Mouse (Mus musculus) liver, embryonic 13.5 days (tissue): ENCODE measurements around the gene Dnah7b. TPM values are rescaled to one million over a fixed set of nuclear protein-coding genes. Genes with fewer than 3 reads are reported as not detected.
"Not testable (repeated sequence)": the region's sequence is repeated elsewhere in the genome, so short reads cannot be mapped to it uniquely, and the experiment has no call there.

ENCODE experiments used
- ATAC-seq: fragments of 200-750 bp; cut with Nextera tagmentation; 2 replicates; pipeline ENCODE4 v1.8.0; 2017; ENCODE audit warnings: low read depth, mild to moderate bottlenecking, moderate number of reproducible peaks, moderate library complexity
- DNase-seq: peaks from one replicate; pipeline ENCODE4 v3.0.0; 2022
- H3K27ac ChIP-seq: fragments of 300-500 bp; sonication (generic); 2 replicates; pipeline ENCODE4 v1.5.1; 2015; ENCODE audit warnings: moderate library complexity, mild to moderate bottlenecking, inconsistent platforms
- H3K27me3 ChIP-seq: fragments of 300-500 bp; sonication (generic); 2 replicates; pipeline ENCODE4 v1.6.1; 2015; ENCODE audit warnings: mild to moderate bottlenecking, inconsistent platforms
- H3K36me3 ChIP-seq: fragments of 300-500 bp; sonication (generic); 2 replicates; pipeline ENCODE4 v1.6.1; 2015; ENCODE audit warnings: mild to moderate bottlenecking, inconsistent platforms
- H3K4me1 ChIP-seq: fragments of 300-500 bp; sonication (generic); replicated peaks from 2 replicates; pipeline ENCODE4 v1.6.1; 2015; ENCODE audit warnings: inconsistent platforms
- H3K4me2 ChIP-seq: fragments of 300-500 bp; sonication (generic); 2 replicates; pipeline ENCODE4 v1.6.1; 2015; ENCODE audit warnings: inconsistent platforms, mild to moderate bottlenecking, moderate library complexity
- H3K4me3 ChIP-seq: fragments of 300-500 bp; sonication (generic); replicated peaks from 2 replicates; pipeline ENCODE4 v1.5.1; 2015; ENCODE audit warnings: mild to moderate bottlenecking, inconsistent platforms
- H3K9ac ChIP-seq: fragments of 300-500 bp; sonication (generic); 2 replicates; pipeline ENCODE4 v1.6.1; 2015; ENCODE audit warnings: mild to moderate bottlenecking, inconsistent platforms
- H3K9me3 ChIP-seq: fragments of 300-500 bp; sonication (generic); replicated peaks from 2 replicates; pipeline ENCODE4 v1.6.1; 2016; ENCODE audit warnings: inconsistent platforms
- WGBS: fragments of 180-500 bp; shearing (Covaris S2); methylation state at CpG from one replicate; pipeline ENCODE4 v1.1.7; 2015; ENCODE audit not compliant: insufficient replicate concordance; 5-methylcytosine and 5-hydroxymethylcytosine counted together
- polyA plus RNA-seq: library from polyadenylated mRNA; unstranded; fragments of >200 nt; fragmentation: Nextera tagmentation; extraction: Ambion mirVana; gene quantifications from 2 replicates; pipeline ENCODE4 v1.2.1, GENCODE M21; 2015

Gene Dnah7b
- polyA plus RNA-seq, 1 experiment from 2014 or later, result 0.08 TPM

DNA sequence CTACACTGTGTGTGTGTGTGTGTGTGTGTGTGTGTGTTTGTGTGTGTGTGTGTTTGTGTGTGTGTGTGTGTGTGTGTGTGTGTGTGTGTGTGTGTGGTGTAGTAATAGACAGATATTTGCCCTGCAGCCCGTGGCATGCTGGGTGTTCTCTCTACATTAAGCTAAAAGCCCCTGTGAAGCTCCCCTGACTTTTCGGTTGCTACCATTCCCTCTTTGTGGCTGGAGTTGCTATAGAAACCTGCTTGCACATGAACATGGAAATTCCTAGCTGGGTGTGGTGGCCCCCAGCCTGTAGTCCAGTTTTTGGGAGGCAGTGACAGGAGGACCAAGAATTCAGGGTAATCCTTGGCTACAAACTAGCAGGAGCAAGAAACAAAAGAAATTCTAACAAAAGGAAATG, 130.7 kb downstream of the Dnah7b start:
- not testable (repeated sequence) for ATAC-seq, H3K27me3 ChIP-seq, H3K4me1 ChIP-seq, H3K9ac ChIP-seq, H3K4me2 ChIP-seq, DNase-seq, H3K9me3 ChIP-seq, H3K27ac ChIP-seq, H3K4me3 ChIP-seq, H3K36me3 ChIP-seq
- WGBS, result 44% methylated on average over 2 of the region's 2 CpGs

DNA sequence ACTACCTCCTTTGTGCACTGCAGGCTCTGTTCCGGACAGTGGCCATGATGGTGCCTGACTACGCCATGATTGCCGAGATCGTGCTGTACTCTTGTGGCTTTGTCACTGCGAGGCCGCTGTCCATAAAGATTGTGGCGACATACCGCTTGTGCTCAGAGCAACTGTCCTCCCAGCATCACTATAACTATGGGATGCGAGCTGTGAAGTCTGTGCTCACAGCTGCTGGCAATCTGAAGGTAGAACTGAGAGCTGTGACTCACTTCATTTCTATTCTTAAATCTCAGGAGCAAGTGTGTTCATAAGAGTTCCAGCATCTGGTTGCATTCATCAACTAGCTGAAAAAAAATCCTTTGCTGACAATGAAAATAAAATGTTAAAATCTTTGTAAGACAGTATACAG, 135.1 kb downstream of the Dnah7b start:
- not testable (repeated sequence) for H3K4me1 ChIP-seq, H3K9ac ChIP-seq, H3K9me3 ChIP-seq, H3K4me3 ChIP-seq, H3K36me3 ChIP-seq, H3K27ac ChIP-seq, ATAC-seq, H3K27me3 ChIP-seq, DNase-seq, H3K4me2 ChIP-seq
- WGBS, result 78% methylated on average over 9 of the region's 9 CpGs

DNA sequence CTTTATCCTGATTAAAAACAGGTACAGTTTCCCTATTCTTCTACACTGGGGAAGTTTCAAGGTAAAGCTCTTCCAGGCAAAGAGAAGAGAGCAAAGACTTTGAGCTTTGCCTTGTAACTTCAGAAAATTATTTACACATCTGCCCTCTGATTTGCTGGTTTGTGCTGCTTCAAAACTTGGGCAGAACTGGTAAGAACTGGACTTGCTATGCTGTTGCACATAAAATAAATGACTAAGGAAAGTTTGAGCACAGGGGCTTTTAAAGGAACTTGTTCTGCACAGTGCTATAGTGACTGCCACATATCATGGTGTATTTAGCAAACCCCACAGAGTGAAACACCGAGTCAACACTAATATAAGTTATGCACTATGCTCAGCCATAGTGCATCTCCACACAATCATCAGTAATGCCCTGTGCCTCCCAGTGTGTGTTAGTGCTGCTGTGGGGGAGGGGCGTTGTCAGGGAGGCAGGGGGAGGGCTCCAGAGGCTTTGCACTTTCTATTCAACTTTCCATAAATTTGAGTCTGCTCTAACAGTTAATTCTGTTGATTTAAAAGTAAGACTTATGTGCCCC, 144.0 kb downstream of the Dnah7b start:
- H3K9ac ChIP-seq, H3K27me3 ChIP-seq, H3K4me1 ChIP-seq, H3K4me3 ChIP-seq, ATAC-seq, H3K27ac ChIP-seq, H3K9me3 ChIP-seq, H3K36me3 ChIP-seq, H3K4me2 ChIP-seq, DNase-seq: not testable (repeated sequence)
- WGBS, result 42% methylated on average over 2 of the region's 2 CpGs

DNA sequence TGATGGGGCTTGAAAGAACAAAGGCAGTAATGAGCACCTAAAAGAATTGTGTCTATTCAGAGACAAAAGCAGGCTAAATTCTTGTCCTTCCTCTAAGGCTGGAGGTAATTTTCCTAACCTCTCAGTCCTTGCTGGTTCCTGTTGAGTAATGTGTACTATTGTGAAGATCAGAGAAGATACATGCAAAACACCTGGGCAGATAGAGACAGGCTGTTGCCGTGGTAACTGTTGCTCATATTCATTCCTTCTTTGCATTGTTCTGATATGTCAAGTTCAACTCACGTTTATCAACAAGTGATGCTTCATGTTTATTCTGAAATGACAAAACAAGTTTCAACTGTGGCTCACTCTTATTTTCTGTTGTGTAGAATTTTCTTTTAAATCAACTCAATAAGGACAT, 156.6 kb downstream of the Dnah7b start:
- ATAC-seq, H3K4me1 ChIP-seq, DNase-seq, H3K27ac ChIP-seq, H3K4me2 ChIP-seq, H3K9me3 ChIP-seq, H3K36me3 ChIP-seq, H3K4me3 ChIP-seq, H3K27me3 ChIP-seq, H3K9ac ChIP-seq: not testable (repeated sequence)
- WGBS, result 57% methylated on average over 2 of the region's 2 CpGs

DNA sequence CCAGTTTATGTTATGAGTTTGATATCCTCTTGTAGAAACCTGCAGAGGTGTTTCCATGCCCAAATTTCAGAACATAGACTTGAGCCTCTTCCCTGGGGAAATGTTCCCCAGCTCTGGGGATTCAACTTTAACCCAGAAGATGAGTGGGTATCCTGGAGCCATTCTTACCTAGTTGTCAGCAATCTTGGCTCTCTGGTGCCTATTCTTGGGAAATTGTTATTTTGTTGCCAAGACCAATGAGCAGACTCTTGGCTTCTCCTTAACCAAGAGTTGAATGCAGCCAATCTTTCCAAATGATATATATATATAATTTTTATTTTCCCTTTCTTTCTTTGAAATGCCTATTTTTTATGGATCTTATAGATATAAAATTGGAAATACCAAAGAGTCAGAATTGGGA, 160.0 kb downstream of the Dnah7b start:
- not testable (repeated sequence) for H3K4me3 ChIP-seq, H3K4me1 ChIP-seq, H3K9me3 ChIP-seq, H3K27me3 ChIP-seq, H3K4me2 ChIP-seq, H3K9ac ChIP-seq, H3K36me3 ChIP-seq, DNase-seq, H3K27ac ChIP-seq, ATAC-seq

DNA sequence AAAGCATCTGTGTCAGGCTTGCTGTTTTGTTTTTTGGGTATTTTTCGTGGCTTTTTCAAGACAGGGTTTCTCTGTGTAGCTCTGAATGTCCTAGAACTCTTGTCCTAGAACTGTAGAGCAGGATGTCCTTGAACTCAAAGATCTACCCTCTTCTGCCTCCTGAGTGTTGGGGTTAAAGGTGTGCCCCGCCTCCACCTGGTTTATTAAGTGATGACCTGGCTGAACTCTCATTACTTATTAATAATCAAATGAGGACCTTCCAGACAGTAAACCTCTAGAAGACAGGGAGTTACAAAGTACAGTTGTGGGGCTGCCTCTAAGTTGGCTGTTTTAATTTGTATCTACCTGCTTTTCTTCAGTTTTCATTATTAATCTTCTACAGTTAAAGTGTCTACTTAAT, 202.7 kb downstream of the Dnah7b start:
- H3K9me3 ChIP-seq, H3K36me3 ChIP-seq, H3K27me3 ChIP-seq, H3K4me2 ChIP-seq, ATAC-seq, H3K9ac ChIP-seq, DNase-seq, H3K27ac ChIP-seq, H3K4me1 ChIP-seq, H3K4me3 ChIP-seq: not testable (repeated sequence)
- 42% methylated on average over 2 of the region's 2 CpGs for WGBS

DNA sequence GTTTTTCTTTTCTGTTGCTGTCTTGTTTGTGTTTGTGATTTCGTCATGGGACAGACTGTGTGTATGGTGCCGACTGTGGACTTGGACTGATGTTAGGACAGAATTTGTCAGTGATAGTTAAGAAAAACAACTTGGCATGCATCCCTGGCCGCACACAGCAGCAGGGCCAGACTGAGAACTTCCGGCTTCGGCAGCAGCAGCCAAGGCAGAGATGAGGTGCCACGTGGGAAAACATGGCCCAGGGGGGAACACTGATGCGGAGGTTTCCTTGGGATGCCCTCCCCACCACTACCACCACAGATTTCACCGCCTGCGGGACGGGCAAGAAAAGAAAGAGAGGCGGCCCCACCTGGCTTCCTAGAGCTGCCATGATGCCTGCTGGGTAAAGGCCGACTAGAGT, 205.8 kb downstream of the Dnah7b start:
- Histone ChIP-seq H3K4me1 (no peaks in the 10 kb centered on the region), H3K4me3 (no peak overlapping the region), H3K4me2 (no peak overlapping the region), H3K36me3 (no peaks in the 10 kb centered on the region), H3K27me3 (no peaks in the 10 kb centered on the region), H3K9me3 (no peaks in the 10 kb centered on the region), H3K27ac (no peak overlapping the region), H3K9ac (no peak overlapping the region)
- WGBS, result 60% methylated on average over 11 of the region's 12 CpGs
- DNase-seq (no peak), ATAC-seq (no peak)

DNA sequence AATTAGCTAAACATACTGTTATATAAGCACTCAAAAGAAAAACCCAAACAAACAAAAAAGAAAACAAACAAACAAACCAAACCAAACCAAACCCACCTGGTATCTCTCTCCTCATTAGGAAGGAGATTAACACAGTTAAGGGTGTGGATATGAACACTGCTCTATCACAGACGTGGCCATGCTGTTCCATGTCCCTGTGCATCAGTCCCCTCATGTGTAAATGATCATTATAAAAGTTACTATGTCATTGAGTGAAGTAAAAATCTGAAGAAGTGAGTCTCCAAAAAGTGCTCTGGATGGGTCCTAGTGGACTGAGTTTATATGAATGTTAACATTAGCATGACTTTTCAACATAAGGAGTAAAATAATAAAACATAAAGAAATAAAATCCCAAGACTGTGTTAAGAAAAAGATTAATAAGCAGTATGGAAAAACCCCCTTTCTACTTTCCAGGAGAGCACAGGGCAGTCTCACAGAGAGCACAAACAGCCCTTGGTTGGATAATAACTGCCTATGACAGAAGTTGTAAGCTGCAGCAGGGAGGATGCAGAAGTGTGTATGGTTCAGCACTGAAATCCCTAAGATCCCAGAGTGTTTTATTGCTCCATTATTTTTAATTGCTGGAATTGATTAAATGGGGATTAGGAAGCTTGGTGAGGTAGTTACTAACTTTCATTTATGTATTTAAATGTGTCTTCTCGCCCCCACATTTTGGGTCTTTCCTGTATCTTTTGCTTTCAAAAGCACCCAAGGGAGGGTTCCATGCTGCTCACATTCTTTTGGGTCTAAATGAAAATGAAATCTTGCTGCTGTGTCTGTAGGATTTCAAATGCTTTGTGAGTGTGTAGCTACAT, 212.2 kb downstream of the Dnah7b start:
- not testable (repeated sequence) for H3K36me3 ChIP-seq, H3K27me3 ChIP-seq

DNA sequence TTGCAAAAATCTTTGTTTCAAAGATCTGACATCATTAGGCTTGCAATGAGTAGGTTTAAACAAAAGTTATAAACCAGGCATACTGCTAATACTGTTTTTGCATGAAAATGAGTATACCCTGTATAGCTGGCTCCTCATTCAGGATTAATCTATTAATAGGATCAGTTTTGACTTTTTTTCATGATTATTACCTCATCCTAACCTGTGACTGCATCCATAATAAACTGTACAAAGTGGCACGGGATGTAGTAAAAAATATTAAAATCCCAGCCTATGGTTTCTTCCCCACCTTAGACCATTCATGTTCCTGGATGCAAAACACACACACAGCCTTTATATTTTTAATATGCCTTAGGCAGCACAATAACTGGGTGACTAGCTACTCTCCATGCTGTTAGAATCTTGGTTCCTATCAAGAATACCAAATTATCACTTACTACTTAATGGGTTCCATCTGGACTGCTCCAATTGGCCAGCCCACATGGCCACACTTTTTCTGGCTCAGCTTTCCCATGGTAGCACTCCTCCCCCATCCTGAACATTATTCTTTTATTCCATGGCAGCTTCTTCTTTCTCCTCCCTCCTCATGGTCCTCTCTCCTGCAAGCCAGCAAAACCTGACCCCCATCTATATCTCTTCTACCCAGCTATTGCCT, 212.9 kb downstream of the Dnah7b start:
- DNase-seq, H3K9ac ChIP-seq, H3K36me3 ChIP-seq, H3K27me3 ChIP-seq, H3K4me2 ChIP-seq, H3K9me3 ChIP-seq, H3K4me3 ChIP-seq, H3K4me1 ChIP-seq, H3K27ac ChIP-seq, ATAC-seq: not testable (repeated sequence)
- 56% methylated on average over 1 of the region's 1 CpGs for WGBS

More for the DNA sequence above, 212.2 kb downstream of the Dnah7b start:
- 46% methylated on average over 2 of the region's 2 CpGs for WGBS
- DNase-seq, ATAC-seq, H3K4me1 ChIP-seq, H3K4me2 ChIP-seq, H3K4me3 ChIP-seq, H3K9me3 ChIP-seq, H3K27ac ChIP-seq, H3K9ac ChIP-seq: not testable (repeated sequence)

DNA sequence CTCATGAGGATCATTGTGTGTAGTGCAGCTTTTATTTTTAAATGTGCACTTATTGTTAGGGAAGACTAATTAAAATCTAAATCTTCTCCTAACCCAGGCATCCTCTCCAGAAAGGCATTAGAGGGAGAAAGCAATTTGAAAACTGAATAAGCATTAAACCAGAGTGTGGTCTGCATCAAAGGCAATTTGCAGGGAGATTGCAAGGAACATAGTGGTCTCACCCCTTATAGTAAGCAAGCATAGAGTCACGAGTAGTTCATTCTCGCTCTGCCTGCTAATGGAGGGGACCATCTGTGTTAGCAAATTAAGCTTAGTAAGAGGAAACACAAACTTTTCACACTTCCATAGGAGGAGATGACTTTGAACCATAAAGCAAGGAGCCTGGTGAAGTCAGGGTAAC, 228.3 kb downstream of the Dnah7b start:
- not testable (repeated sequence) for H3K4me3 ChIP-seq, H3K9me3 ChIP-seq, ATAC-seq, H3K9ac ChIP-seq, H3K27me3 ChIP-seq, H3K4me2 ChIP-seq, H3K4me1 ChIP-seq, DNase-seq, H3K27ac ChIP-seq, H3K36me3 ChIP-seq
- WGBS, result 59% methylated on average over 2 of the region's 2 CpGs

DNA sequence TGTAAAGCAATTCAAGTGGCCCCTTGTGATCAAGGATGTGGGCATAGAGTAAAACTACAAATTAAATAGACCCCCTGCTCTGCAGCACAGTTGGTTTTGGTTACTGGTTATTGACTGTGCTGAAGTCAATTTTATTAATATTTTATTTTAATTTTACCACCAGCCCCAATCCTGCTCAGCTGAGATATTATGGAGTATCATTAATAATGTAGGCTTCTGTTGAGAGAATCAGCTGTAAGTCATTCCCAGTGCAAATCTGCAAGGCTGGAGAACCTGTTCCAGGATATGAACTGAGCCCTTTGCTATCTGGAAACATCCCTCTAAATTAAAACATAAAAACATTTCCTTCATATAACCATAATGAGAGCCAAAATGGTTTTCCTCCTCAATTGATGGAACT, 259.8 kb downstream of the Dnah7b start:
- not testable (repeated sequence) for DNase-seq, H3K27ac ChIP-seq, H3K9ac ChIP-seq, H3K4me2 ChIP-seq, H3K27me3 ChIP-seq, H3K36me3 ChIP-seq, H3K9me3 ChIP-seq, ATAC-seq, H3K4me1 ChIP-seq, H3K4me3 ChIP-seq

DNA sequence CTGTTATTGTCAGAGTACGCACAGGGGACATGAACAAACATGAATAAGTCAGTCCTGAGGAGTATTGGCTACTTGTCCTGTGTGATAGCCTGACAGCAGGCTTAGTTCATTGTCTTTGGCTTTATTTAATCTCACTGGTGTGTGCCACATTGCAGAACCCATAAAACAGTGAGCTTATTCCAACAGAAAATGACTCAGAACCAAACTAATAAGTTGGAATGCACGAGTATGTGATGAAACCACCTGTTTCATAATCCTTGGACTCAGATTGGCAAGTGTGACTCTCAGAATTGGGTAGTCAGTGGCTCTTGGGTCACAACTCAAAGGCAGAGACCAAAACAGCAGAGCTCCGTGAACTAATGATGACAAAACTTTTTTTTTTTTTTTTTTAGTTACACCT, 279.2 kb downstream of the Dnah7b start:
- WGBS, result 51% methylated on average over 3 of the region's 3 CpGs
- not testable (repeated sequence) for H3K4me2 ChIP-seq, H3K9ac ChIP-seq, H3K27me3 ChIP-seq, H3K4me3 ChIP-seq, H3K4me1 ChIP-seq, ATAC-seq, H3K36me3 ChIP-seq, H3K27ac ChIP-seq, H3K9me3 ChIP-seq, DNase-seq
